Mouse (Mus musculus) erythroblast, embryonic 14.5 days (primary cell): Measurements from ENCODE around the gene Abcg8. TPM values are rescaled to one million over a fixed set of nuclear protein-coding genes. Genes with fewer than 3 reads are reported as not detected.

Experiments
- H3K27me3 ChIP-seq: 2 replicates; pipeline ENCODE4 v1.6.1; 2012; ENCODE audit warnings: inconsistent platforms; ENCODE audit not compliant: control insufficient read depth
- H3K36me3 ChIP-seq: 2 replicates; pipeline ENCODE4 v1.6.1; 2012; ENCODE audit warnings: mild to moderate bottlenecking, inconsistent platforms; ENCODE audit not compliant: control insufficient read depth
- H3K4me1 ChIP-seq: 2 replicates; pipeline ENCODE4 v1.6.1; 2012; ENCODE audit warnings: inconsistent platforms; ENCODE audit not compliant: control insufficient read depth
- H3K4me3 ChIP-seq: replicated peaks from 2 replicates; pipeline ENCODE3; 2012; ENCODE audit warnings: moderate library complexity, mild to moderate bottlenecking, inconsistent platforms
- H3K9me3 ChIP-seq: 2 replicates; pipeline ENCODE4 v1.6.1; 2012; ENCODE audit warnings: low read length, inconsistent platforms, mixed read lengths; ENCODE audit not compliant: control insufficient read depth
- GATA1 ChIP-seq: IDR thresholded peaks from 2 replicates; pipeline ENCODE4 v1.6.1; 2012; ENCODE audit warnings: low read length, inconsistent platforms, mixed read lengths
- TAL1 ChIP-seq: IDR thresholded peaks from 3 replicates; pipeline ENCODE4 v1.6.1; 2012; ENCODE audit warnings: low read length, inconsistent platforms, mixed read lengths
- polyA plus RNA-seq: library from polyadenylated mRNA; stranded (reverse); fragments of >175 nt; gene quantifications from 2 replicates; pipeline ENCODE4 v1.2.3, GENCODE M21; 2012

The Abcg8 gene
- polyA plus RNA-seq, 1 experiment, result not detected

- H3K4me3 ChIP-seq, result no peak overlapping the region
- TF ChIP-seq GATA1 (no peak), TAL1 (no peak)
- no peaks in the 10 kb centered on the region for H3K27me3 ChIP-seq
- no peaks in the 10 kb centered on the region for H3K4me1 ChIP-seq
- H3K36me3 ChIP-seq, result no peaks in the 10 kb centered on the region
- no peaks in the 10 kb centered on the region for H3K9me3 ChIP-seq
Observed at GRCm38 (mm10) chr17:84642324-84642723, 33.8 kb upstream of the Abcg8 start.

- no peaks in the 10 kb centered on the region for H3K9me3 ChIP-seq
- H3K27me3 ChIP-seq, result no peaks in the 10 kb centered on the region
- H3K4me1 ChIP-seq, result no peaks in the 10 kb centered on the region
- no peaks in the 10 kb centered on the region for H3K36me3 ChIP-seq
- TF ChIP-seq GATA1, result no peak
- TF ChIP-seq TAL1, result no peak
- H3K4me3 ChIP-seq, result no peak overlapping the region
Observed at GRCm38 (mm10) chr17:84644292-84645050, 31.6 kb upstream of the Abcg8 start.

GRCm38 (mm10) chr17:84645119-84645518 lies 31.0 kb upstream of the Abcg8 start:
- Histone ChIP-seq H3K36me3 (no peaks in the 10 kb centered on the region), H3K9me3 (no peaks in the 10 kb centered on the region), H3K27me3 (no peaks in the 10 kb centered on the region), H3K4me1 (no peaks in the 10 kb centered on the region), H3K4me3 (no peak overlapping the region)
- TF ChIP-seq GATA1 (no peak), TAL1 (no peak)

- no peaks in the 10 kb centered on the region for H3K27me3 ChIP-seq
- no peaks in the 10 kb centered on the region for H3K9me3 ChIP-seq
- no peaks in the 10 kb centered on the region for H3K36me3 ChIP-seq
- H3K4me1 ChIP-seq, result no peaks in the 10 kb centered on the region
- H3K4me3 ChIP-seq, result no peak overlapping the region
- TF ChIP-seq TAL1 (no peak), GATA1 (no peak)
Observed at GRCm38 (mm10) chr17:84645894-84646293, 30.2 kb upstream of the Abcg8 start.

GRCm38 (mm10) chr17:84646477-84646876 lies 29.6 kb upstream of the Abcg8 start:
- H3K36me3 ChIP-seq, result no peaks in the 10 kb centered on the region
- no peaks in the 10 kb centered on the region for H3K9me3 ChIP-seq
- no peak overlapping the region for H3K4me3 ChIP-seq
- H3K4me1 ChIP-seq, result no peaks in the 10 kb centered on the region
- TF ChIP-seq TAL1 (no peak), GATA1 (no peak)
- no peaks in the 10 kb centered on the region for H3K27me3 ChIP-seq

GRCm38 (mm10) chr17:84647630-84648029 lies 28.5 kb upstream of the Abcg8 start:
- TF ChIP-seq GATA1 (no peak), TAL1 (no peak)
- Histone ChIP-seq H3K27me3 (no peaks in the 10 kb centered on the region), H3K9me3 (no peaks in the 10 kb centered on the region), H3K4me3 (no peak overlapping the region), H3K36me3 (no peaks in the 10 kb centered on the region), H3K4me1 (no peaks in the 10 kb centered on the region)

GRCm38 (mm10) chr17:84650302-84651017 lies 25.6 kb upstream of the Abcg8 start:
- no peak overlapping the region for H3K4me3 ChIP-seq
- no peaks in the 10 kb centered on the region for H3K27me3 ChIP-seq
- no peak for TF ChIP-seq GATA1

GRCm38 (mm10) chr17:84653544-84653943 lies 22.6 kb upstream of the Abcg8 start:
- Histone ChIP-seq H3K4me1 (no peaks in the 10 kb centered on the region), H3K9me3 (no peaks in the 10 kb centered on the region), H3K36me3 (no peaks in the 10 kb centered on the region), H3K4me3 (no peak overlapping the region), H3K27me3 (no peaks in the 10 kb centered on the region)
- TF ChIP-seq GATA1, result no peak
- TF ChIP-seq TAL1, result no peak

More at GRCm38 (mm10) chr17:84650302-84651017, 25.6 kb upstream of the Abcg8 start:
- Histone ChIP-seq H3K4me1 (no peaks in the 10 kb centered on the region), H3K9me3 (no peaks in the 10 kb centered on the region), H3K36me3 (no peaks in the 10 kb centered on the region)

- TF ChIP-seq TAL1 (no peak), GATA1 (no peak)
Observed at GRCm38 (mm10) chr17:84656205-84656604, 19.9 kb upstream of the Abcg8 start.

More at GRCm38 (mm10) chr17:84656205-84656604, 19.9 kb upstream of the Abcg8 start:
- H3K27me3 ChIP-seq, result no peaks in the 10 kb centered on the region
- H3K4me3 ChIP-seq, result no peak overlapping the region
- H3K4me1 ChIP-seq, result no peaks in the 10 kb centered on the region
- H3K9me3 ChIP-seq, result no peaks in the 10 kb centered on the region
- H3K36me3 ChIP-seq, result no peaks in the 10 kb centered on the region
